Mouse (Mus musculus) cortical plate, adult 2 months (tissue): ENCODE data around the gene Cdk5. TPM values are rescaled to one million over a fixed set of nuclear protein-coding genes. Genes with fewer than 3 reads are reported as not detected.
"Not testable (repeated sequence)": the region's sequence is repeated elsewhere in the genome, so short reads cannot be mapped to it uniquely, and the experiment has no call there.

ENCODE experiments used
- H3K27ac ChIP-seq: fragments of 200-500 bp; 2 replicates; pipeline ENCODE4 v1.5.1; 2012; ENCODE audit warnings: low read length, control low read depth, inconsistent platforms; ENCODE audit not compliant: insufficient read depth
- H3K4me1 ChIP-seq: fragments of 200-500 bp; 2 replicates; pipeline ENCODE4 v1.6.1; 2011; ENCODE audit warnings: low read length; ENCODE audit not compliant: control insufficient read depth, insufficient read depth
- H3K4me3 ChIP-seq: fragments of 200-500 bp; 2 replicates; pipeline ENCODE4 v1.5.1; 2011; ENCODE audit warnings: mild to moderate bottlenecking, low read length, control low read depth; ENCODE audit not compliant: insufficient read depth
- CTCF ChIP-seq: fragments of 200-500 bp; IDR thresholded peaks from 2 replicates; pipeline ENCODE4 v1.5.1; 2011; ENCODE audit warnings: mild to moderate bottlenecking, control low read depth, low read length; ENCODE audit not compliant: insufficient read depth; ENCODE audit errors: extremely low read depth
- POLR2A ChIP-seq: fragments of 200-500 bp; IDR thresholded peaks from 2 replicates; pipeline ENCODE4 v1.6.1; 2011; ENCODE audit warnings: mild to moderate bottlenecking, low read length, control low read depth; ENCODE audit not compliant: insufficient read depth; ENCODE audit errors: extremely low read depth
- polyA plus RNA-seq: library from polyadenylated mRNA; depleted of rRNA; stranded (reverse); fragments of >200 nt; gene quantifications from 2 replicates; pipeline ENCODE4 v1.2.3, GENCODE M21; 2012

Cdk5 gene
- polyA plus RNA-seq, 1 experiment: 232 TPM

GRCm38 (mm10) chr5:24404594-24405360 is 18.6 kb downstream of the Cdk5 start:
- peak overlapping the region; percentile 62; the same call in 1 of the 2 replicates for H3K27ac ChIP-seq
- TF ChIP-seq POLR2A (peak; percentile 6; the same call in 1 of the 2 replicates), CTCF (no peak)

DNA sequence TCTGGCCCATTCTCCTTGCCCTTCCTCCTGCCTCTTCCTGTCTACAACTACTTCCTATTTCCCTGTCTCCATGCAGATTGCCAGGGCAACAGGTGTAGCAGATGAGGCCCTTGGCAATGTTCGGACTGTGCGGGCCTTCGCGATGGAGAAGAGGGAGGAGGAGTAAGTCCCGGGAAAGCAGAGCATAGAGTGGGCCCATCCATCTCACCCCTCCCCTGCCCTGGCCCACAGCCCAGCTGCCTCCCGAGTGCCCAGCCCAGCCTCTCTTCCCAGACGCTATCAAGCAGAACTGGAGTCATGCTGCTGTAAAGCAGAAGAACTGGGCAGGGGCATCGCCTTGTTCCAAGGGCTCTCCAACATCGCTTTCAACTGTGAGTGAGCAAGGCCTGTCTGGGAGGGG is 21.4 kb downstream of the Cdk5 start:
- H3K4me1 ChIP-seq: no peaks in the 10 kb centered on the region
- H3K27ac ChIP-seq: no peak overlapping the region
- H3K4me3 ChIP-seq: no peak overlapping the region
- no peak for TF ChIP-seq POLR2A
- no peak for TF ChIP-seq CTCF

More at GRCm38 (mm10) chr5:24404594-24405360, 18.6 kb downstream of the Cdk5 start:
- Histone ChIP-seq H3K4me3 (no peak overlapping the region), H3K4me1 (no peaks in the 10 kb centered on the region)

- no peak overlapping the region for H3K27ac ChIP-seq
- TF ChIP-seq CTCF: no peak
- TF ChIP-seq POLR2A: no peak
- no peaks in the 10 kb centered on the region for H3K4me1 ChIP-seq
- H3K4me3 ChIP-seq: no peak overlapping the region
Observed at GRCm38 (mm10) chr5:24400911-24401605, 22.3 kb downstream of the Cdk5 start.

DNA sequence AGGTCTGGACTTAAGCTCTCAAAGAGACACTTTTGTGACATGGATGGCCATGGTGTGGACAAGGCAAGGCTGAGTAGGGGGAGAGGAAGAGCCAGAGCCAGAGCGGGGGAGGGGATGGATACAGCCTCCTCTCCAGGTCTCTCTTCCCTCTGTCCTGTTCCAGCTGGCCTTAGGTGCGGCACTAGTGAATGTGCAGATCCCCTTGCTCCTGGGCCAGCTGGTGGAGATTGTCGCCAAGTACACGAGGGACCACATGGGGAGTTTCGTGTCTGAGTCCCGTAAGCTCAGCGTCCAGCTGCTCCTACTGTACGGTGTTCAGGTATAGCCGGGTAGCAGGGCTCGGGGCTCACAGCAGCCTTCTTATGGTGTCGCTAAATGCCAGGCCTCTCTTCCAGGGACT is 23.0 kb downstream of the Cdk5 start:
- Histone ChIP-seq H3K27ac (no peak overlapping the region), H3K4me3 (no peak overlapping the region), H3K4me1 (no peaks in the 10 kb centered on the region)
- no peak for TF ChIP-seq POLR2A
- TF ChIP-seq CTCF: no peak

GRCm38 (mm10) chr5:24399686-24400085 is 23.6 kb downstream of the Cdk5 start:
- no peak overlapping the region for H3K4me3 ChIP-seq

DNA sequence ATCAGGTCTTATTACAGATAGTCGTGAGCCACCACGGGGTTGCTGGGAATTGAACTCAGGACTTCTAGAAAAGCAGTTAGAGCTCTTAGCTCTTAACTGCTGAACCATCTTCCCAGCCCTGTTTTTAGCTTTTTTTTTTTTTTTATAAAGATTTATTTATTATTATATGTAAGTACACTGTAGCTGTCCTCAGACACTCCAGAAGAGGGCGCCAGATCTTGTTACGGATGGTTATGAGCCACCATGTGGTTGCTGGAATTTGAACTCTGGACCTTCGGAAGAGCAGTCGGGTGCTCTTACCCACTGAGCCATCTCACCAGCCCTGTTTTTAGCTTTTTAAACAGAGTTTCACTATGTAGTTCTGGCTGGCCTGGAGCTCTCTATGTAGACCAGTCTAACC is 27.1 kb downstream of the Cdk5 start:
- not testable (repeated sequence) for H3K27ac ChIP-seq, H3K4me1 ChIP-seq, H3K4me3 ChIP-seq

More at GRCm38 (mm10) chr5:24399686-24400085, 23.6 kb downstream of the Cdk5 start:
- no peaks in the 10 kb centered on the region for H3K4me1 ChIP-seq
- TF ChIP-seq CTCF: no peak
- no peak for TF ChIP-seq POLR2A
- no peak overlapping the region for H3K27ac ChIP-seq

DNA sequence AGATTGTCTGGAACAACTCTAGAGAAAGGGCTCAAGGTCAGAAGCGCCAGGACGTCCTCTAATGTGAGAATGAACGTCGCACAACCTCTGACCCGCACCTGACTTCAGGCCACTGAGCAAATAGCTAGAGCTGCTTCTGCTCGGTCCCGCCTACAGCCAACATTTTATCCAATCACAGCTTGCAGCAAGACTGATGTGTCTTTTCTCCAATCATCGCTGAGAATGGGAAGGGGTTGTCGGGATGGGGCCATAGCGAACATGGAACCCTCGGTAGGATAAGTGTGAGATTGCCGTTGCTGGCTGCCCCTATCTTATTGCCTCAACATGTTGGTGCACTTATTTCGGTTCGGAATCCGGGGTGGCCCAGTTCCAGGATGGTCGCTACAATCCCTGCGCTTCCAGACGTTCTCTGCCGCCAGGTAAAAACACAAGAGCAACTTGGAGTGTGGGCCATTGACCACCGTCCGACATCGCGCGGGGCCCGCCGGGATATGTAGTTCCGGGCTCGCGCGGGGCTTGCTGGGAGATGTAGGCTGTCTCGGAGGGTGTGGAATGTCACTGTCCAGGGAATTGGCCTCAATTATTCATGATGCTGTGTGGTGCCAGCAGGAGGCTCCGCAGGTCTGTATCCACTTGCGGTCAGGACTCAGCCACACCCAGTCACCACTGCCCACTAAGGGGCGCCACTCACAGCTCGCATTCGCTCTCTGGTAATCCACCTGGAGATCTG is 29.0 kb downstream of the Cdk5 start:
- TF ChIP-seq CTCF (peak; percentile 46; the same call in 1 of the 2 replicates), POLR2A (peak; percentile 65; the same call in 1 of the 2 replicates)
- peak overlapping the region; percentile 20 for H3K27ac ChIP-seq
- peak overlapping the region; percentile 42 for H3K4me3 ChIP-seq
- H3K4me1 ChIP-seq: no peaks in the 10 kb centered on the region

DNA sequence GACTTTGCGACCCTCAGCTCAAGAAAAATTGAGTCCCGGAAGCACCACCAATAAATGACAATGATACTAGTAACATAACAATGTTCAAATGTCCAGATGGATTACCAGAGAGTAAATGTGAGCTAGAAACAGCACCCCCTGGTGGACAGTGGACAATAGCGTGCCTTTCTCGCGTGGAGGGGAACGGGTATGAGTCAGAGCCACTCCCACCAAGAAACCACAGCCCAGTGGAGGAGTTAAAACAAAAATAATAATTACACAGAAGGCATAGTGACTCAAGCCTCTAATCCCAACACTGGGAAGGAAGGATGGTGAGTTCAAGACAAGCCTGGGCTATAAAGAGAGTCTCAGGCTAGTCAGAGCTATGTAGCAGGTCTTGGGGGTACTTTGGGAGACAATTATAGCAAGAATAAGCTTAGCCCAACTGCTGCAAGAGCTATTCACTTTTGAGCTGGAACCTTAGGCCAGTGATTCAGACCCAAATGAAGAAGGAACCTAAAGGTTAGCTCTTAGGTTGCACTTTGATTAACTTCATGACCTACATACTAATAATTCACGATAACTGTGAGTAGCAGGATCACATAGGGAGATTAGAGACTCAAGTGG is 29.8 kb downstream of the Cdk5 start, which contains the start of gene Abcb8:
Abcb8 (plus strand) TSS at position 272 of the 606 bp plus-strand sequence.
- peak within 1 kb of the TSS; percentile 20 for H3K27ac ChIP-seq
- H3K4me1 ChIP-seq: no peaks in the 10 kb centered on the region
- H3K4me3 ChIP-seq: peak within 1 kb of the TSS; percentile 42
- TF ChIP-seq CTCF (peak; percentile 83), POLR2A (no peak)

- no peak overlapping the region for H3K4me3 ChIP-seq
- no peaks in the 10 kb centered on the region for H3K4me1 ChIP-seq
- TF ChIP-seq CTCF (no peak), POLR2A (no peak)
- no peak overlapping the region for H3K27ac ChIP-seq
Observed at GRCm38 (mm10) chr5:24392724-24393123, 30.6 kb downstream of the Cdk5 start.
